Comparison of ENCODE assay signal across 12 mouse cellular contexts in genomic region chr2:161362325-161362724, GRCm38 (mm10).
DNase-seq lines count a peak whose midpoint lies in the region; ATAC-seq lines count a peak whose summit lies in the region.
"Had no signal": no experiment of that assay in that cellular context is flagged by ENCODE, and none has a peak within 500 bp of the region (broad histone marks: within the 10 kb centered on the region; RNA-seq: fewer than 3 reads in every experiment).

No protein-coding gene starts in this region.

- ATAC-seq in hindbrain, embryonic 16.5 days = 0 out of 2 replicates have a peak, but pooled peaks have one; percentile 20
- ATAC-seq in hindbrain, embryonic 12.5 days (ENCODE audit: low FRiP score) = no peak
- ATAC-seq: intestine, postnatal 0 days had no signal

- H3K9ac ChIP-seq in hindbrain, embryonic 16.5 days (ENCODE audit: low read depth, low read length) = no peak overlapping the region
- no peak overlapping the region for H3K9ac ChIP-seq in hindbrain, embryonic 12.5 days
- H3K9ac ChIP-seq: liver, embryonic 15.5 days; midbrain, embryonic 12.5 days had no signal

- H3K4me3 ChIP-seq in hindbrain, embryonic 16.5 days (ENCODE audit: low read length) = no peak overlapping the region
- H3K4me3 ChIP-seq in hindbrain, embryonic 12.5 days = no peak overlapping the region
- H3K4me3 ChIP-seq: liver, embryonic 15.5 days; midbrain, embryonic 12.5 days had no signal

- WGBS in hindbrain, embryonic 16.5 days = 72% methylated on average over 3 of the region's 3 CpGs
- 85% methylated on average over 3 of the region's 3 CpGs for WGBS in hindbrain, embryonic 12.5 days

- H3K4me1 ChIP-seq in hindbrain, embryonic 16.5 days (ENCODE audit: control insufficient read depth, insufficient read depth, low read depth, low read length) = no peaks in the 10 kb centered on the region
- H3K4me1 ChIP-seq in hindbrain, embryonic 12.5 days = no peaks in the 10 kb centered on the region
- H3K4me1 ChIP-seq: liver, embryonic 15.5 days; midbrain, embryonic 12.5 days had no signal

- peak; percentile 4 for DNase-seq in lung, postnatal 14 days
- no peak for DNase-seq in lung, postnatal 25 days (ENCODE audit: low spot score)
- peak; percentile 19 for DNase-seq in cerebellum, adult 9-11 months
- peak; percentile 12 for DNase-seq in right cerebral cortex, postnatal 14 days
- DNase-seq in urinary bladder, postnatal 10 days (ENCODE audit: low spot score) = no peak
- DNase-seq: adrenal gland, postnatal 25 days; kidney, postnatal 25 days had no signal

- H3K36me3 ChIP-seq in hindbrain, embryonic 16.5 days (ENCODE audit: control insufficient read depth, insufficient read depth, low read length) = no peaks in the 10 kb centered on the region
- H3K36me3 ChIP-seq in hindbrain, embryonic 12.5 days = no peaks in the 10 kb centered on the region
- H3K36me3 ChIP-seq: liver, embryonic 15.5 days; midbrain, embryonic 12.5 days had no signal

- H3K27me3 ChIP-seq in hindbrain, embryonic 16.5 days (replicated peaks; ENCODE audit: control insufficient read depth, insufficient read depth, low read length) = no peaks in the 10 kb centered on the region
- no peaks in the 10 kb centered on the region for H3K27me3 ChIP-seq in hindbrain, embryonic 12.5 days
- H3K27me3 ChIP-seq: liver, embryonic 15.5 days; midbrain, embryonic 12.5 days had no signal

- no peak overlapping the region for H3K27ac ChIP-seq in hindbrain, embryonic 16.5 days (ENCODE audit: low read depth, low read length)
- no peak overlapping the region for H3K27ac ChIP-seq in hindbrain, embryonic 12.5 days
- H3K27ac ChIP-seq: liver, embryonic 15.5 days; midbrain, embryonic 12.5 days had no signal

- H3K4me2 ChIP-seq in hindbrain, embryonic 16.5 days (ENCODE audit: low read length) = no peak overlapping the region
- H3K4me2 ChIP-seq in hindbrain, embryonic 12.5 days (replicated peaks) = no peak overlapping the region
- H3K4me2 ChIP-seq: liver, embryonic 15.5 days; midbrain, embryonic 12.5 days had no signal

- H3K9me3 ChIP-seq in hindbrain, embryonic 16.5 days (ENCODE audit: control insufficient read depth, low read length) = no peaks in the 10 kb centered on the region
- H3K9me3 ChIP-seq in hindbrain, embryonic 12.5 days (replicated peaks) = no peaks in the 10 kb centered on the region
- H3K9me3 ChIP-seq: liver, embryonic 15.5 days; midbrain, embryonic 12.5 days had no signal

Comparison
In these comparisons a context has a peak if more than half of its experiments do, and no peak if none do; other contexts are left out.
1. DNase-seq: peak in lung, postnatal 14 days (single experiment), cerebellum, adult 9-11 months (single experiment) and right cerebral cortex, postnatal 14 days (single experiment); none in lung, postnatal 25 days (single experiment) and urinary bladder, postnatal 10 days (single experiment).